Mouse (Mus musculus) gonadal fat pad, adult 2 months (tissue): ENCODE data around the gene Dcxr. TPM values are rescaled to one million over a fixed set of nuclear protein-coding genes. Genes with fewer than 3 reads are reported as not detected.
"Not testable (repeated sequence)": the region's sequence is repeated elsewhere in the genome, so short reads cannot be mapped to it uniquely, and the experiment has no call there.

Experiments
- DNase-seq: peaks from one replicate; pipeline ENCODE4 v3.0.0-alpha.2; 2012; ENCODE audit warnings: low read depth
- polyA plus RNA-seq: library from polyadenylated mRNA; depleted of rRNA; stranded (reverse); fragments of >200 nt; gene quantifications from 2 replicates; pipeline ENCODE4 v1.2.3, GENCODE M21; 2012; rRNA removed

The Dcxr gene
- 188 and 202 TPM in 2 replicates for polyA plus RNA-seq

DNA sequence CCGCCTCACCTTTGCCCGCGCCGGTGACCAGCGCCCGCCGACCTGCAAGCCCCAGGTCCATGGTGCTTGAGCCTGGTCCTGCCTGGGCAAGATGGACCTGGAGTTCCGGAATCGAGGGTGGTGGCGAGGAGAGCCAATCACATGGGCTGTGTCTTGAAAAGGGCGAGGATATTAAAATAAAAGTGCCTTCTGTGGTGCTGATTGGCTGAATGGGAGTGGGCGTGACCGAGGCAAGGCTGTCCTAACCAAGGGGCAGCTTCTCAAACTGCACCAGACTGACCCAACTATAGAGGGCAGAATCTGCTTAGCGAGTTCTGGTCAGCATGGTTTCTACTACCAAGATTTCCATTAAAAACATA is at the start of gene Dcxr:
Gene Dcxr, minus strand, starts transcription at position 113 of the 359 bp plus-strand sequence.
- no peak for DNase-seq

DNA sequence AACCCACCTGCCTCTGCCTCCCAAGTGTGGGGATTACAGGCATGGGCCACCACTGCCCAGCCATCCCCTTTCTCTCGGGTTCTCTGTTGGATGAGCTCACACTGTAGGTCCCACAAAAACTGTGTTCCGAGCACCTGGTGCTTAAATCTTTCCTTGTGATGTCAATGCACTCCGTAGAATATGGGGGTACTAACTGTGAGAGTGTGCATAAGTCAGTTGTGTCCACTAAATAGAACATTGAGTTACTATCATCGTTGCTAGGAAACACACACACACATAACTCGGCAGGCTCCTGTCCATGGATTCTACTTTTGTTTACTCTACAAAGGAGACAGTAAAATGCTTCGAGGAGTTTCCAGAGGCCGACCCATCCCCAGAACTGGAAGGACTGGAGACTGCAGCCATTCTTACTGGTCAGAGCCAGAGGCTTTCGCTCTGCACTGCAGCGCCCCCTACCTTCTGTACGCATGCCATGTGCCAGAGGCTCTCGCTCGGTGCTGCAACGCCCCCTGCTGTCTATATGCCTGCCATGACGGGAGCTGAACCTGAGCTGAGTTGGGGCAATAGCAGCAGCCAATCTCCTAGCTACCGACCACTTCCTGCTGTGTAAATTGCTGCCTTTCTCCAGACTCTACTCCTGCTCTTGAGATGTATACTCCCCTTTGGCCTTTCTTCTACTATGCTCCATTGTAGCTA is 48.8 kb upstream of the Dcxr start:
- DNase-seq: no peak

DNA sequence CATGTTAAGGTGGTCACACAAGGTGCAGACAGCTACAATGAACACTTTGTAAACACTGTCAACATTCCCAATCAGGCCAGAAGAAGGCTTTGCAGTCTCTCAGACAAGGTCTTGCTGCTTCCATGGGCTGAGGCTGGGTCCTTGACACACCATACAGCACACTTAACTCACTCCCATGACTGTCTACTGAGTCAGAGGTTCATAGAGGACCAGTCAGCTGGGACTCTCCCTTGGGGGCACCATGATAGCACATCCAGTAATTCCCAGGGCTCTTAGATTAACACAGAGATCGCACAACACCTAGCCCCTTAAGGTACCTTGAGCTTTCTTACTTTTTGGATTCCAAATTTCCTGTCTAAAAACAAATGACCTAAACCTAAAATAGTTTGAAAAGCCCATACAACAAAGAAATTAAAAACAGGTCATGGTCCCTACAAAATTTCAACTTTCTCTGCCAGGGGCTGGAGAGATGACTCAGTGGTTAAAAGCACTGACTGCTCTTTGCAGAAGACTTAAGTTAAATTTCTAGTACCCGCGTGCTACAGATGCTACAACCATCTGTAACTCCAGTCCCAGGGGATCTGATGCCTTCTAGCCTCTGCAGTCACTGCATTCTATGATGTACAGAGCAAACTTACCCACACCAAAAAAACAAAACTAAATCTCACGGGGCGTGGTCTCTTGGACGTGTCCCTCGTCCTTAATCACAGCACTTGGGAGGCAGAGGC is 46.5 kb upstream of the Dcxr start:
- DNase-seq: no peak

DNA sequence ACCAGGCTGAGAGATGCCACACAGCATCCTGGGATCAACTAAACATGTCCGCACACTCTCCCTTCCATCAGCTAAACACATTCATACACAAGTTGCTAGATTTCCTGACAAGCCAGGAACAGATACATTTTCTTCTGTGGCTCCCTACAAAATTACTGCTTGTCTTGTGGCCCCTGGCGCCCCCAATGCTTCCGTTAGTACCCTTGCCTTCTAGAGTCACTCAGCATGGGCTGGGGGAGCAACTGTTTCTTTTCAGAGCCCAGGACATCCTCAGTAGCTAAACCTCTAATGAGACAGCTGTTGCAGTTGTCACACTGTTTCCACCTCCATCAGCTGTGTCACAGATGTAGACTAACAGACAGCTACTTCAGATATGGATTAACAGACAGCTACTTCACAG is 45.7 kb upstream of the Dcxr start:
- no peak for DNase-seq

DNA sequence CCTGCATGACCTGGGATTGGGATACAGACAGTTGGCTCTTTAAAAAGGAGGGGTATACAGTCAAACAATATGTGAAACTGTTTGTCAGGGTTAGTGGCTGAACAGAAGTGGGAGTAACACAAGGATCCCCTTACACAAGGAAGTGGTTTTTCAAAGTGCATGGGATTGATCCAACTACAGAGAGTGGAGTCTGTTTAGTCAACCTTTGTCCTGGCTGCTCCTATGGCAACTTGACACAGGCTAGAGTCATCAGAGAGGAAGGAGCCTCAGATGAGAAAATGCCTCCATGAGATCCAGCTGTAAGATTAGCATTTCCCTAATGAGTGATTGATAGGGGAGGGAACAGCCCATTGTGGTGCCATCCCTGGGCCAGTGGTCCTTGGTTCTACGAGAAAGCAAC is 41.1 kb upstream of the Dcxr start:
- no peak for DNase-seq

DNA sequence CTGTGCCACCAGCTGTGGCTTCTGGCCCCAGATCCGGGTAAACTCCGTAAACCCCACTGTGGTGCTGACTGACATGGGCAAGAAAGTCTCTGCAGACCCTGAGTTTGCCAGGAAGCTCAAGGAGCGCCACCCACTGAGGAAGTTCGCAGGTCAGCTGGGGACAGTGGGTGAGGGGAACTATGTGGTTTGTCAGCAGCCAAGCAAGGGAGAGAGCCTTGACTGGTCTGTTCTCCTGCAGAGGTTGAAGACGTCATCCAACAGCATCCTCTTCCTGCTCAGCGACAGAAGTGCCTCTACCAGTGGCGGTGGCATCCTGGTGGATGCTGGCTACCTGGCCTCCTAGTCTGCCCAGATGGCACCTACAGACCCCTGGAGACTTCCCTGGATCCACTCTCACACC is 39.9 kb upstream of the Dcxr start:
- DNase-seq: not testable (repeated sequence)

DNA sequence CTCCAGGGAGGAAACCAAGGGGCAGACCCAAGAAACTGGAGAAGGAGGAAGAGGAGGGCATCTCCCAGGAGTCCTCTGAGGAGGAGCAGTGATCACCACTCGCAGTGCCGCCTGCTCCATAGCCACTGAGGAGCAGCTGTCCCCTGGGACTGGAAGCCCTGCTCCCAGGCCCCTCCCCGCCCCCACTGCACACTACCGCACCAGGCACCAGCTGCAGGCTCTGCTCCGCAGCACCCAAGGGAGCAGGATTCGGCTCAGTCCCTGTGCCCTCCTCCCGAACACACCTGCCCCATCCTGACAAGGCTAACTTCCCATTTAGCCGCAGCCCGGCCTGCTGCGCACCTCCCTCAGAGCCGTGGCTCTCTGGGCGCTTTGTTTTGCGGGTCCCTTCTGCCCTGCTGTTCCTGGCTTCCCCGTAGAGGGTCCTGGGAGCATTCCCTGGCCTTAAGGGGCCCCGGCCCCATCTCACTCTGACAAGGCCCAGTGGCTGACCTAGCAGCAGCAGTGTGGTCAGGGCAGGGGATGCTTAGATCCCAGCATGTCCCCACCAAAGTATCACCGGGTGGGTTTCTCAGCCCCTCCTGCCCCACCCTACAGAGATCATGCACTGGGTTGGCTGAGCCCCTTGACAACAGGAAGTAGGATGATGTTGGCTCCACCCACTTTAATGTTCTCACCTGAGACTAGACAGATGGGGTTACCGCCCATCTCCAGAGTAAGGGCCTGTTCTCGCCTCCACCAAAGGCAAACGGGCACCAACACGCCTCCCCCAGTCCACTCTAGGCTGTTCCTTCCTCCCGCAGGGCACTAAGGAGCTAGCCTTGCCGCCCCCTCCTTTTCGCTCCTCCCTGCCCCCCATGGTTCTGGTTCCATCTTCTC is 36.3 kb upstream of the Dcxr start:
- not testable (repeated sequence) for DNase-seq

DNA sequence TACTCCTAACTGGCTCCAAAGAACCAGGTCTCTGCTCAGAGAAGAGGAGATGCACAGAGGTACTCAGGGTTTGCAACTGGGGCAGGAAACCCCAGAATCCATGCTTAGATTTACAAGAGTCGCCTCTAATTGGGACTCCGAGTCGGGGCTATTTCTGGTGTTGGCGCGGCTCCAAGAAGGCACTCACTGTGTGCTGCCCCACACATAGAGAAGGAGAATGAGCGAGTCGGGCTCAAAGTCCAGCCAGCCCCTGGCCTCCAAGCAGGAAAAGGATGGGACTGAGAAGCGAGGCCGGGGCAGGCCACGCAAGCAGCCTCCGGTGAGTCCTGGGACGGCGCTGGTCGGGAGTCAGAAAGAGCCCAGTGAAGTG is 35.6 kb upstream of the Dcxr start, which contains the start of gene Hmga1b:
Gene Hmga1b, plus strand, starts transcription at position 123 of the 370 bp plus-strand sequence.
- not testable (repeated sequence) for DNase-seq

DNA sequence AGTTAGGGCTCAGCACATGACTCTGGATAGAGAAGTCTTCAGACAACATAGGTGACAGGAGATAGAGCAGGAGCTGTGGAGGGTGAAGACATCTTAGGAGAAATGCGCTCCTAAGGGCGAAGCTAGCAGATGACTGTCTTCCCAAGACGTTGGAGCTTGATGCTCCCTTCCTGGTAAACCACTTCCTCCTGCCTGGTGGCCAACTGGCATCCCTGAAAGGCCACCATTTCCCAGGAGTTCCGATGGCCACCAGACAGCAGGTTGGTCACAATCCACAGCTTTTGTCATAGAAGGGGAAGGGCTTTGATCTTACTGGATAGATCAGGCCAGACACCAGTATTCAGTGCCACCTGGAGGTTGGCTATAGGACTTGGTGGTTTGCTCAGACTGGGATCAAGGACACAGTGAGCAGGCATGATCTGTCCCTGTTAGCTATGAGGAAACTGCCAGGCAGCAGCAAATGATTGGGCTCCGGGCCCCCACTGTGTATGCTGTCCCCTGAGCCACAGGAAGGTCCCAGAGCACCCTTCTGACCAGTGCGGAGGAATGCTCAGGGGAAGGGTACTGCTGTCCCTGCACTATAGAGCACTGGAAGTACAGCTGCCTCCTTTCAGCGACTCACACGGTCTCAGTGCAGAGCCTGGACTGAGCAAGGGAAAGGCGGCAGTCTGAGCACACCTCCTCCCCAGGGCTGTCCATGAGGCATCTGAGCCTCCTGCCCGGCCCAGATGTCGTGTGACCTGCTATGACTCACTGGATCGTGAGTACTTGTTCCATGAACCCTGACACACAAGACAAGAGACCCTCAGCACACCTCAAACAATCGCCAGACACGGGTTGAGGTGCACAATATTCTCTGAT is 35.0 kb upstream of the Dcxr start:
- no peak for DNase-seq

DNA sequence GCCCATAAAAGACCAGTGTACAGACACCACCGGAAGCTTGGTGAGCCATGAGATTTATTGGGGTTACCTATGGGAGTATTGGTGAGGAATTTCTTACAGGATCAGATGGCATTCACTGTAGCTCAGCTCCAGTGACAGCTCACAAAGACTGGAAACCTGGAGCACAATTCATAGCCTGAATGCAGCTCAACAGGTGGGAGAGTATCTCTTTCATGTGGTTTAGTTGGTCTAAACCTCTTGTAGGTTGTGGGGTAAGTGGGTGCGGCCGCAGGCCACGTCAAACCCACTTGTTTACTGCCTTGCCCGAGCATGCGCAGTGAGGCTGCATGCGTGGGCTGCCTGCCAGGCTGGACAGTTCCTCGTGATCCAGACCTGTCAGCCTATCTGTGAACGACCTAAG is 33.2 kb upstream of the Dcxr start:
- no peak for DNase-seq

DNA sequence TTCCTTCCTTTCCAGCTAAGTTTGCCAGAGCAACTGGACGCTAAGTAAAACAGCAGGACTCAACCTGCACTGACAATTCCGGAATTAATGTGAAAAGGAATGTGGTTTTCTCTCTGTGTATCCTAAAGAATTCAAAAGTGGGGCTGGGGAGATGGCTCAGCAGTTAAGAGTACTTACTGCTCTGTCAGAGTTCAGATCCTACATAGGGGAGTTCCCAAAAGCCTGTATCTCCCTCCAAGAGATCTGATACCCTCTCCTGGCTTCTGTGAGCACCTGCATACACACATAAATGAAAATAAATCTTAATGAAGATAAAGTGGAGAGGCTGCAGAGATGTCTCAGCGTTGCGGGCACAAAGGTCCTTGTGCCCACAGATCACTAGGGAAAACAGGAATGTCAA is 24.5 kb upstream of the Dcxr start:
- no peak for DNase-seq

DNA sequence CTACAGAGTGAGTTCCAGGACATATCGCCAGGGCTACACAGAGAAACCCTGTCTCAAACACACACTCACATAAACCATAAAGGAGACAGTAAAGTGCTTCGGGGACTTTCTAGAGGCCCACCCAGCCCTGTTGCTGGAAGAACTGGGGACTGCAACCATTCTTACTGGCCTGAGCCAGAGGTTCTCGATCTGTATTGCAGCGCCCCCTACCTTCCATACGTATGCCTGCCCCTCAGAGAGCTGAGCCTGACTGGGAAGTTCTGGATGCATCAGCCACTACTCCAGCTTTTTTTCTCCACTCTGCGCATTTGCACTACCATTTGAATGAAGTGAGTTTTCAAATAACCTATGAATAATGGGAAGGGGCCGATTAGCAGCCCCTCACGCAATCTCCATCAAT is 22.3 kb upstream of the Dcxr start:
- DNase-seq: no peak

DNA sequence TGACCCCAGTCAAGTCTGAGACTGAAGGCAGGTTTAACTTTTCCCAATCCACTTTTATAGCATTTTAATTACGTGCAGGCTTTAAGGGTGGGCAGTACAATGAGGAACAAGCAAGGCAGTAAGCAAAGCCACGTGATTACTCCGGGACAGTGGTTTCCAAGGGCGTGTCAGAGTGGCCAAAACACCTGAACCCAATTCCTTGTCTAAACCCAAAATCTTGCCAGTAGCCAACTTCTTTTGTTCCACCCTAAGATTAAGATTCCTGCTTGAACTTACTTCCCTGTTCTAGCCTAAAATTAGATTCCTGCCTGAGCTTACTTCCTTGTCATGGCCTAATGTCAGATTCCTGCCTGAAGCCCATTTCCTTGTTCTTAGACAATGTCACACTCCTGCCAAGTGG is 20.9 kb upstream of the Dcxr start:
- no peak for DNase-seq

DNA sequence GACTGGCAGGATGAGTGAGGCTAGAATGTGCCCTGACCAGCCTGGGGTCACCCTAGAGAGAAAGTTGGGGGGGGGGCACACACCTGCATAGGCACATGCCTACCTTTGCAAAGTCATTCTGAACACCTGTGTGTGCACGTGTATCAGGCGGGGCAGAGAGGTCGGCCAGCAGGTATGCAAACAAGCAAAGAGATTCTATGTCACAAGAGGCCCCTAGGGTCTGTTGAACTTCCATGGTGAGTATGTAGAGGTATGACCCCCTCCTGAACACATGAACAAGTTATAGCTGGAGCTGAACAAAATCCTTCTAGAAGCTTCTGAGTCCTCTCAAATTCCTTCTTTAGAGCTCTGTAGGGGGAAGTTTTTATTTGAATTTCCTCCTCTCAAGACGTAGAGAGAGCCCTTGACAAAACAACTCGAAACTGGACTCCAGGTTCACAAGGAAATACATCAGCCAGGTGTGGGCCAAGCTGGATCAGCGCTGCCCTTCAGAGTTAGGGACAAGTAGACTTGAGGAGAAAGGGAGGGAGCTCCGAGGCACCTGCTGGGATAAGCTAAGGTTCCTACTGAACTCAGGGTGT is 17.1 kb upstream of the Dcxr start:
- DNase-seq: no peak

DNA sequence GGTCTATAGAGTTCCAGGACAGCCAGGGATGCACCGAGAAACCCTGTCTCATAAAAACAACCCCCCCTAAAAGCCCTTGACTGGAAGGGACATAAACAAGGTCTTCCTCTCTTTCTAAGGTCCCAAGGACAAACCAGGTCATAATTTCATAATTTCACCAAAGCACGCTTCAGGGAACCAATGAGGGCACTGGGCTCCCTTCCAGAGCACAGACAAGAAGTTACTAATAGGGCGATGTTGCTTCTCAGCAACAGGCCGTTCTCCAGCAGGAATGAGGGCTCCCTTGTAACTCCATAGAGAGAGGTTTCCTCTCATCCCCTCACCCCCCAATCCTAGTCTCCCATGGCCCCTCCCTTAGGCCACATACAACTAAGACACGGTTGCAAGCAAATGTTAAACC is 13.9 kb upstream of the Dcxr start:
- no peak for DNase-seq

DNA sequence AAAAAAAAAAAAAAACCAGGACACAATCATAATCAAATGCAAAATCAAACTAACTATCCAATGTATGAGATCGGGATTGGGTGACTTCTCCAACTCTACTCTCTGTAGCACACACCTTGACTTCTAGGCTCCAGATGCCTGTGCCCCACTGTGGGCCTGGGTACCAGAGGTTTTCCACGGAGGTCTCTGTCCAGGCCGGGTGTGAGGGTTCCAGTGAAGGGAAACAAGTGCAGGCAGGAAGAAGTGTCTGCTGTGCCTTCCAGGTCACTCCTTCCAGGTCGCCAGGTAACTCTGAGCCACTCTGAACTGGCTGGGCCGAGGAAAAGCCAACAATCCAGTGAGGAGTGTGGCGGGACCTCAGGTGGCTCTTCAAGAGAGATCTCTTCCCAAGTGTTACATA is 9.3 kb upstream of the Dcxr start:
- DNase-seq: no peak

DNA sequence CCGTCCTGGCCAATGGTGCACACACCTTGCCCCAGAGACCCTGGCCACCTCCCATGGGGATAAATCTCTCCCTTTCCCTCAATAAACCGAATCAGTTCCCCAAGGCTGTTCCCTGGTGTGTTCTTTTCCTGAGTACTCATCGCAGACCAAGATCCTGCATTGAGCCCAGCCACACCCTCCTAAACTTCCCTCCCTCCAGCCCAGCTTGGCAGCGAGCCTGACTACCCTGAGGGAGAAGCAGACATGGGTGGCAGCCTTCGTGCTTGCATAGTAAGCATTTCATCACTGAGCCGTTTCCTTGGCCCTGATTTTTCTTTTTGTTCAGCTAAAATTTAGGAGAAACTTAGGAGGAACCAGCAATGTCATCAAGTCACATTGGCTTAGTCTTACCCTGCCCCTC is 6.4 kb upstream of the Dcxr start:
- DNase-seq: no peak

DNA sequence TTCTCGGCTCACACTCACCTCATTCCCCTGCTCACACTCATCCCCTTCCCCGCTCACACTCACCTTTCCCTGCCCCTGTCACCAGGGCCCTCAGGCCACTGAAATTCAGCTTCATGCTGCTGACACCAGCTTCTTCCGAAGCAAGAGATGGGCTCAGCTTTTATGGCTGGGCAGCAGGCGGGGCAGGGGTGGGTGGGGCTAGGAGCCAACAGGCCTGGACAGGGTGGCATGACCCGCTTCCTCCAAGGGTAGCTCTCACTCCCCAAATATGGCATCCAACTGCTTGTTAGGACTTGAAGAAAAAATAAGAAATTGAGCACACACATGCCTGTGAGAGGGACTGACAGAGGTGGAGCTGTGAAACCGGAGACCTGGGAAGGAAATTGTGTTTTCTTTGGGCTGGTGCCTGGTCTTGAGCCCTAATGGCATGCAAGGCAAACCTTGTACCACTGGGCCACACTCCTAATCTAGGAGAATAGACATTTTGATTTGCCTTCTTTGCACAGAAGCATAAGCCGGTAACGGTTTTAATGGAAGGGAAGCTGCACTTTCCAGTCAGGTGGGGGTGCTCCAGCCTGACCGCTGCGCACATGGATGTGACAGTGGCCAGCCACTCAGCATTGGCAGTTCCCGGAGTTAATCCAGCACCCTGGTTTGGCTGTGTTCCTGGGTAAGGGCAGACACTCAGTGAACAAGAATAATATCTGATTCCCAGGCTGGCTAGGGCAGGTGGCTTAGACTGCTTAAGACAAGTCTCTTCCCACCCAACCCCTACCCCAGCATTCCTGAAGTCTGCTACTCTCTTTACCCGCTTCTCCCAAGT is 5.0 kb upstream of the Dcxr start, which contains the start of gene Cbr2:
Gene Cbr2, minus strand, starts transcription at position 257 of the 823 bp plus-strand sequence.
- no peak for DNase-seq

DNA sequence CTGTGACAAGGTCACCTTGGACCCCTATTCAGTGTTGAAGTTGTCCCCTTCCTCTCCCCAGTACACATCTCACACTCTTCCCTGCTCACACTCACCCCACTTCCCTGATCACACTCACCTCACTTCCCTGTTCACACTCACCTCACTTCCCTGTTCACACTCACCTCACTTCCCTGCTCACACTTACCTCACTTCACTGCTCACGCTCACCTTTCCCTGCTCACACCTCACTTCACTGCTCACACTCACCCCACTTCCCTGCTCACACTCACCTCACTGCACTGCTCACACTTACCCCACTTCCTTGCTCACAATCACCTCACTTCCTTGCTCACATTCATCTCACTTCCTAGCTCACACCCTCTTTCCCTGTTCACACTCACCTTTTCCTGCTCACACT is 4.3 kb upstream of the Dcxr start:
- no peak for DNase-seq

DNA sequence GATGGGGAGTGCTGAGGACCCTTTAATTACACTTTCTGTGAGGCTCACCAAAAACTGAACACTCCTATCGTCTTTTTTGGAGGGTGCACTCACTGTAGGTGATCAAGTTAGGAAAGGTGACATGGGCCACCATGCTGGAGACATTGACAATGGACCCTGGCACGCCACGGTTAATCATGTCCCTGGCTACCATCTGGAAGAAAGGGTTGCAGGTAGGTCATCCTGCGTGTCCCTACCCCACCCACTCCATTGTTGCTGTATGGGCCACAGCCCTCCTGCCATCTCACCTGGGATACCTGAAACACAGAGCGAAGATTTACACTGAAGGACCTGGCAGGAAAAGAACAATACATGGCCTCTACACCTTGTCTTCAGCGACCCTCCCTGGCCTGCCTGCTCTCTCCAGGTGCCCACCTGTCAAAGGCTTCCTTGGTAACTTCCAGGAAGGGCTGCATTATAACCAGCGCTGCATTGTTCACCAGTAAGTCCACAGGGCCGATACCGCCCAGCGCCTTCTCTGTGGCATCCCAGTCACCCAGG is 3.3 kb upstream of the Dcxr start:
- no peak for DNase-seq
